Mouse (Mus musculus): ENCODE results near the gene Spaca6. TPM values are rescaled to one million over a fixed set of nuclear protein-coding genes. Genes with fewer than 3 reads are reported as not detected.

Spaca6 gene
- polyA plus RNA-seq (2012; rRNA removed), result 6.8 and 10.5 TPM in 2 replicates

DNA sequence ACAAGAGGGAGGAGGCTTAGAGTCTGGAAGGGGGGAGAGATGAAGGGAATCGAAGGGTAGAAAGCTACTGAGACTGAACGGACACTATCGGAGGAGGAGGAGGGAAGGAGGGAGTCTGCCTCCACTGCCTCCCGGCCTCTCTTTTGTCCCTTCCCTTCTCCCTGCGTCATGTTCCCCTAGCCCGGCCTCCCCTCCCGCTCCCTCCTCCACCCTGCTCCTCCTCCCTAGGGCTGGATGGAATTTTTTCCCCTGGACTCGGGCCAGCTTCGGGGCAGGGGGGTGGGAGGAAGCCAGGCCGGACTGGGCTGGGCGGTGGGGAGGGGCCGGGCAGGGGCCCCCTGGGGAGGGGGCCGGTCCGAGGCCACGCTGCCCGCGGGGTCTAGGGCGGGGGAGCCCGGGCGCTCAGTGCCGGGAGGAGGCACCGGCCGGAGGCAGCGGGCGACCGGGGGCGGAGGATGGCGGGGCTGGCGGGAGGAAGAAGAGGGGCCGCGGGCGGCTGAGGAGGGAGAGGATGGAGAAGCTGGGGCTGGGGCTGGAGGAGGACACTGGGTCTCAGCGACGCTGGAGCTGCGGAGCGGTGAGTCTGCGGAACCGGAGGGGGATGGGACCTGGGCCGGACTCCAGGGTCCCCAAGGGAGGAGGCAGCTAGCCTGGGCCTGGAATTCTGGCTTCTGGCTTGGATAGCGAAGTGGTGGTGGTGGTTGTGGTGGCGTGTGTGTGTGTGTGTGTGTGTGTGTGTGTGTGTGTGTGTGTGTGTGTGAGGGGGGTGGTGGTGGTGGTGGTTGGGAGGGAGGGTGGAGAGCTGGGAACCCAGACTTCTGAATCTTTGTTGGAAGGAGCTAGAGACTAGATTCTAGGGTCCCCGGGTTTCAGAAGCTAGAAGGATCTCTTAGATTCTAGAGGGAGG, at the start of gene Spaca6:
Gene Spaca6 (plus strand): TSS at position 408 of the 907 bp plus-strand sequence.

GRCm38 (mm10) chr17:17855064-17855838, 28.3 kb downstream of the Spaca6 start, which contains the start of gene Has1:
TSS of gene Has1 (minus strand) at chr17:17855205.

DNA sequence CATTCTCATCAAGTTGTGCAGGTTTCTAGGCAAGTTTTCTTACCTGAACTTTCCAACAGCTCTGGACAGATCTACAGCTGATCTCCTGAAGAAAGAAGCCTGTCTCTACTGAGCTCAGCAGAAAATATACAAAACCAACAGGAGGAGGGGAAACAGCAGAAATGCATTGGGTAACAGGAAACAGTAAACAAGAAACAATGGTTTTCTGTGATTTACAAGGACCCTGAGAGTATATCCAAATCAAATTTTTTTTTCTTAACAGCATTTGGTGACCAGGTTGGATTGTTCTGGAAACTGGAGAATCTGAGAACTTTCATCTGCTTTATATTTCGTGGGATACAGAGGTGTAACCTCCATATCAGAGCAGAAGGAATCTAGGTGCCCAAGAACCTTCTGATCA, 56.9 kb downstream of the Spaca6 start, which contains the start of gene Fpr1:
Gene Fpr1 (minus strand): TSS at position 101 of the 400 bp plus-strand sequence.

DNA sequence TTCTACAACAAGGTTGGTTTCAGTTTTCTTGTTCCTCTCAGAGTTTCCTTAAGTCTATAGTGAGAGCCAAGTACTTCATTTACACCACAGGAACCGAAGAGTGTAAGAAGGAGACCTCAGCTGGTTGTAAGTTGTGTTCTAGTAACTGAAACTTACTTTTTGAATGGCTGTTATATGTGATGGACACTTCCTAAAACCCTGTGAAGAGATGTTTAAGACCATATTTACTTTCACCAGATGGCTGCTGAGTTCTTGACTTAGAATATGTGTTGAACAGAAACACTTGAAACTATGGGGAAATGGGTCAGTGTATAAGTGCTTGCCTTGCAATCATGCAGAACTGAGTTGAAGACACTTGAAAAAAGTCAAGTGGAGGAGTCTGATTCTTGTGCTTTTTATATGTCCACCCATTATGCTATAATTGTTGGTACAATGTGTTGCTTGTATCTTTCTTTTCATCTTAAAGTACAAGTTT, 60.9 kb downstream of the Spaca6 start, which contains the start of the genes Fpr2 and Fpr3:
Gene Fpr2 (plus strand): TSS at position 51 of the 475 bp plus-strand sequence.
Gene Fpr3 (plus strand): TSS at position 79 of the 475 bp plus-strand sequence.

Other genes with a start within 250 kb of the Spaca6 start
- gene Lnpep, start 202.1 kb upstream of the Spaca6 start, polyA plus RNA-seq (2012; rRNA removed), result 4.2 and 4.8 TPM in 2 replicates
- not detected in 2 replicates for gene Vmn2r90, start 123.4 kb upstream of the Spaca6 start, polyA plus RNA-seq (2012; rRNA removed)
- 0.08 TPM in 2 replicates for gene Has1, start 28.0 kb downstream of the Spaca6 start, polyA plus RNA-seq (2012; rRNA removed)
- 17.5 and 21.4 TPM in 2 replicates for gene Fpr1, start 56.8 kb downstream of the Spaca6 start, polyA plus RNA-seq (2012; rRNA removed)
- 19.7 and 24.7 TPM in 2 replicates for gene Fpr2, start 60.7 kb downstream of the Spaca6 start, polyA plus RNA-seq (2012; rRNA removed)
- 0.02 TPM in 1 of 2 replicates, not detected in the other for gene Fpr3, start 60.7 kb downstream of the Spaca6 start, polyA plus RNA-seq (2012; rRNA removed)
- gene Fpr-rs4, start 194.6 kb downstream of the Spaca6 start, polyA plus RNA-seq (2012; rRNA removed), result not detected in 2 replicates
- not detected in 2 replicates for gene Vmn2r124, start 222.3 kb downstream of the Spaca6 start, polyA plus RNA-seq (2012; rRNA removed)

All from liver, embryonic 18 days (tissue).